In the genomic region with DNA sequence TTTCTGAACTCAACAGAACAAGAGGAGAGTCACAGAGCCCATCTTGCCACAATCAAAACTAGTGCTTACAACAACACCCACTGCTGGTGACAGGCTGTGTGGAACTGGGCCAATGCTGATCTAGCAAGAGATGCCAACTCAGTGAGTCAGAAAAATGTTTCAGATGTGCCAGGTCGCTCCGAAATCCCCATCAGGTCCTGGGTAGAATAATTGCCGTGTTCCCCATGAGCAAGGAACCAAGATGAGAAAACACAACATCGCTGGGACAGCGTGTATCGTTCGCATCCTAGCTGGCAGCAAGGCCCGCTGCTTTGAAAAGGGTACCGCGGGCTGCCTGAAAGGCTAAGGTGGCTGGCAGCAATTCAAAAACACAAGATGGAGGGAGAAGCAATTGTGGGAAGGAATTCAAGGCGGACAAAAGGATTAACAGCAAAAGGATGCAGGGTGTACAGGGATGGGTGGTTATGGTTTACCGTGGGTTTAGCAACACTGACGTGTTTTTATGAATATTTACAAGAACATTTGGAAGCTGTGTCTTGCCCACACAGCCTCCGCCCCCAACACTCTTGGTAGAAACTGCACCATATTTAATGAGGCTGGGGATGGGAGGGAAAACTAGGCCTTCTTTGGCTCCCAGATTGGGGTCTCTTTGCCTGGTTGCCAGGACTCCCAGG, we compare ENCODE assay signal across 9 mouse cellular contexts.
DNase-seq lines count a peak whose midpoint lies in the region; ATAC-seq and TF ChIP-seq lines count a peak whose summit lies in the region.
"Had no signal": no experiment of that assay in that cellular context is flagged by ENCODE, and none has a peak within 500 bp of the region (broad histone marks: within the 10 kb centered on the region; RNA-seq: fewer than 3 reads in every experiment).

No protein-coding gene starts in this region.

- H3K4me3 ChIP-seq in hindbrain, postnatal 0 days (ENCODE audit: low read length) = no peak overlapping the region
- H3K4me3 ChIP-seq: limb, embryonic 13.5 days had no signal

- TF ChIP-seq CTCF in hindbrain, postnatal 0 days (IDR thresholded peaks at IDR 0.05; ENCODE audit: low read depth) = peak; percentile 31

- H3K27ac ChIP-seq in hindbrain, postnatal 0 days = peak overlapping the region; percentile 71
- H3K27ac ChIP-seq: limb, embryonic 13.5 days had no signal

- no peak overlapping the region for H3K9ac ChIP-seq in hindbrain, postnatal 0 days (replicated peaks; ENCODE audit: low read length)
- H3K9ac ChIP-seq: limb, embryonic 13.5 days had no signal

- H3K4me2 ChIP-seq in hindbrain, postnatal 0 days (ENCODE audit: low read depth, low read length) = peak overlapping the region; percentile 37
- H3K4me2 ChIP-seq: limb, embryonic 13.5 days had no signal

- 42% methylated on average over 14 of the region's 14 CpGs for WGBS in hindbrain, postnatal 0 days

- no peaks in the 10 kb centered on the region for H3K27me3 ChIP-seq in hindbrain, postnatal 0 days (ENCODE audit: insufficient read depth, low read length)
- H3K27me3 ChIP-seq: limb, embryonic 13.5 days had no signal

- H3K9me3 ChIP-seq in hindbrain, postnatal 0 days (ENCODE audit: low read length) = no peaks in the 10 kb centered on the region
- H3K9me3 ChIP-seq: limb, embryonic 13.5 days had no signal

- peak; percentile 96 for ATAC-seq in hindbrain, postnatal 0 days
- ATAC-seq in megakaryocyte progenitor cell, adult 5-6 weeks (replicated peaks; ENCODE audit: poor library complexity) = no peak

- H3K4me1 ChIP-seq in hindbrain, postnatal 0 days (ENCODE audit: insufficient read depth, low read length) = no peaks in the 10 kb centered on the region
- H3K4me1 ChIP-seq: limb, embryonic 13.5 days had no signal

- peak; percentile 47 for DNase-seq in adrenal gland, adult 2 months
- DNase-seq in adrenal gland, postnatal 4 days (ENCODE audit: low spot score in 2 of 2) = no peak
- peak; percentile 17 for DNase-seq in retina, postnatal 7 days (ENCODE audit: low read depth, low spot score)
- DNase-seq in retina, embryonic 14.5 days (ENCODE audit: low spot score) = no peak
- peak; percentile 94 for DNase-seq in hindbrain, postnatal 0 days (ENCODE audit: low spot score)
- DNase-seq in left cerebral cortex, postnatal 36 days (ENCODE audit: low spot score in 2 of 2) = peak; percentile 88 to 89
- DNase-seq in urinary bladder, adult 2 months (ENCODE audit: low spot score) = no peak

- intact Hi-C loops in left cerebral cortex, postnatal 36 days (cut with DNase I) = no loop called here

- no peaks in the 10 kb centered on the region for H3K36me3 ChIP-seq in hindbrain, postnatal 0 days (ENCODE audit: insufficient read depth, low read length)
- H3K36me3 ChIP-seq: limb, embryonic 13.5 days had no signal

Comparison
In these comparisons a context has a peak if more than half of its experiments do, and no peak if none do; other contexts are left out.
1. DNase-seq: peak in adrenal gland, adult 2 months (single experiment), retina, postnatal 7 days (single experiment), hindbrain, postnatal 0 days (single experiment) and left cerebral cortex, postnatal 36 days (2 of 2); none in adrenal gland, postnatal 4 days (0 of 2), retina, embryonic 14.5 days (single experiment) and urinary bladder, adult 2 months (single experiment).